Mouse (Mus musculus) C2C12 (cell line): ENCODE measurements around the gene March10.

Source experiments
- CEBPB ChIP-seq: IDR thresholded peaks from one replicate; pipeline ENCODE4 v1.6.1; 2011; ENCODE audit warnings: low read depth, mild to moderate bottlenecking, control low read depth, moderate library complexity
- CTCF ChIP-seq: IDR thresholded peaks from one replicate; pipeline ENCODE4 v1.5.1; 2011; ENCODE audit not compliant: control insufficient read depth, insufficient read depth, insufficient read length
- MAX ChIP-seq: IDR thresholded peaks from one replicate; pipeline ENCODE4 v1.6.1; 2011; ENCODE audit warnings: mild to moderate bottlenecking, control low read depth

- no peak for TF ChIP-seq CTCF
- no peak for TF ChIP-seq MAX
- TF ChIP-seq CEBPB, result peak; percentile 94
These were observed 145.1 kb downstream of the March10 start for GRCm38 (mm10) chr11:105311291-105311975.
